In the genomic region with DNA sequence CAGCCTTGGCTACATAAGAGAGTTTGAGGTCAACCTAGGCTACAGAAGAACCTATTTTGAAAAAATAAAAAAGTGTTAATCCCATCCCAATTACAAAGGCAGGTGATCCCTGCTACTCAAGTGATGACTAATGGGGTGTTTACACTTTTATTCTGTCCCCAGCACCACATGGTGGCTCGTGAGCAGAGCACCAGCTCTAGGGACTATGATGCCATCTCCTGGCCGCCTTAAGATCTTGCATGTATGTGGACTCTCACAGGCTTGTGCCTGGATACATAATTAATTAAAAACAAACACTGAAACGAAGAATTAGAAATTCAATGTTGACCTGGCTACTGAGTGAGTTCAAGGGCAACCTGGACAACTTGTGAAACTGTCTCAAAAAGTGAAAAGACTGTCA, we compare ENCODE assay signal across 1 mouse cellular context.
TF ChIP-seq lines count a peak whose summit lies in the region.

No protein-coding gene starts in this region.

TF ChIP-seq in MEL, 35 proteins besides CTCF, POLR2A, EP300 and RAD21 (continued from another document):
- TF ChIP-seq ETS1 (IDR thresholded peaks at IDR 0.05; ENCODE audit: low read depth, low read length): no peak
- no peak for TF ChIP-seq MYB (IDR thresholded peaks at IDR 0.05; ENCODE audit: low read depth, low read length)
- no peak for TF ChIP-seq TCF12 (IDR thresholded peaks at IDR 0.05; ENCODE audit: low read depth, low read length)
- TF ChIP-seq KAT2A (conservative IDR thresholded peaks at IDR 0.05; ENCODE audit: low read depth, low read length): no peak
- no peak for TF ChIP-seq NRF1 (IDR thresholded peaks at IDR 0.05; ENCODE audit: insufficient read depth, low read depth, low read length, poor library complexity, severe bottlenecking)
- no peak for TF ChIP-seq ELF1 (IDR thresholded peaks at IDR 0.05; ENCODE audit: low read depth, low read length)
- TF ChIP-seq POLR2AphosphoS2 (IDR thresholded peaks at IDR 0.05; ENCODE audit: low read length): no peak
- TF ChIP-seq MEF2A (IDR thresholded peaks at IDR 0.05; ENCODE audit: extremely low read depth, insufficient replicate concordance, low read depth, low read length, poor library complexity, severe bottlenecking): no peak
TF ChIP-seq in MEL: peak in this region for 6.
